Mouse (Mus musculus) erythroblast, embryonic 14.5 days (primary cell): ENCODE measurements around the gene Slc12a6.

Experiments used
- GATA1 ChIP-seq: IDR thresholded peaks from 2 replicates; pipeline ENCODE4 v1.6.1; 2012; ENCODE audit warnings: low read length, inconsistent platforms, mixed read lengths
- TAL1 ChIP-seq: IDR thresholded peaks from 3 replicates; pipeline ENCODE4 v1.6.1; 2012; ENCODE audit warnings: low read length, inconsistent platforms, mixed read lengths

- TF ChIP-seq GATA1 (no peak), TAL1 (no peak)
Measured at GRCm38 (mm10) chr2:112267547-112268269, 2.1 kb downstream of the Slc12a6 start.
